Mouse (Mus musculus) brain, embryonic 14.5 days (tissue): ENCODE measurements at regions not wholly inside any gene's neighbourhood (a gene's known extent, or its start where the extent isn't known, plus 50 kb on each side); places are given as distances from the start of the nearest gene placed in this dataset.

Experiments used
- CTCF ChIP-seq: fragments of 200-500 bp; IDR thresholded peaks from 2 replicates; pipeline ENCODE4 v1.5.1; 2012; ENCODE audit warnings: inconsistent platforms, mild to moderate bottlenecking, moderate library complexity, borderline replicate concordance; ENCODE audit not compliant: insufficient read depth, insufficient read length; ENCODE audit errors: extremely low read depth
- POLR2A ChIP-seq: fragments of 200-500 bp; IDR thresholded peaks from 2 replicates; pipeline ENCODE4 v1.6.1; 2012; ENCODE audit warnings: mild to moderate bottlenecking, inconsistent platforms, borderline replicate concordance; ENCODE audit not compliant: poor library complexity, insufficient read depth, insufficient read length, severe bottlenecking; ENCODE audit errors: extremely low read depth

- TF ChIP-seq POLR2A = no peak
- no peak for TF ChIP-seq CTCF
Observed at GRCm38 (mm10) chr5:85155858-85156257, 738.7 kb upstream of the Epha5 start.
